Mouse (Mus musculus): ENCODE results near the gene Cep57l1.

DNA sequence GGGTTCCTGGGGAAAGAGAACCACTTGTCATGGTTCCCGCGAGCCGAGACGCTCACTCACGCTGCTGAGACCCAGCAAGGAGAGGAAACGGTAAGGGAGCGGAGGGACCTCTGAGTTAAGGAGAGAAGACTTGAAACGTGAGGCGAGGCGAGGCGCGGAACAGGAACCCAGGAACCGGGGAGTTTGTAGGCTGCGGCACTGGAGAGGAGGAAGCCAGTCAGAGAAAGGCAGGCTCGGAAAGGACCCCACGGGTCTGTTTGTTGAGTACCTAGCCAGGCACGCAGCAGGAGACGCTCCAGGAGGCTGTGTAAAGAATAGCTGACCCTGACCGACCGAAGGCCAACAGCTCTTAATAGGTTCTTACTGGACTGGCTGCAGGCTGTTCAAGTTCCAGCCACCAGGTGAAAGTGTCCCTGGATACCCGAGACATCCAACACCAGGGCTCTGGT is 125.1 kb downstream of the Cep57l1 start:
- TF ChIP-seq CTCF (IDR thresholded peaks at IDR 0.05) (peak; percentile 44), EP300 (IDR thresholded peaks at IDR 0.05) (no peak)

Measured in lung, postnatal 0 days (tissue).